Mouse (Mus musculus) brain, embryonic 14.5 days (tissue): ENCODE results near the gene Il10rb.

Source experiments
- CTCF ChIP-seq: fragments of 200-500 bp; IDR thresholded peaks from 2 replicates; pipeline ENCODE4 v1.5.1; 2012; ENCODE audit warnings: inconsistent platforms, mild to moderate bottlenecking, moderate library complexity, borderline replicate concordance; ENCODE audit not compliant: insufficient read depth, insufficient read length; ENCODE audit errors: extremely low read depth
- POLR2A ChIP-seq: fragments of 200-500 bp; IDR thresholded peaks from 2 replicates; pipeline ENCODE4 v1.6.1; 2012; ENCODE audit warnings: mild to moderate bottlenecking, inconsistent platforms, borderline replicate concordance; ENCODE audit not compliant: poor library complexity, insufficient read depth, insufficient read length, severe bottlenecking; ENCODE audit errors: extremely low read depth

DNA sequence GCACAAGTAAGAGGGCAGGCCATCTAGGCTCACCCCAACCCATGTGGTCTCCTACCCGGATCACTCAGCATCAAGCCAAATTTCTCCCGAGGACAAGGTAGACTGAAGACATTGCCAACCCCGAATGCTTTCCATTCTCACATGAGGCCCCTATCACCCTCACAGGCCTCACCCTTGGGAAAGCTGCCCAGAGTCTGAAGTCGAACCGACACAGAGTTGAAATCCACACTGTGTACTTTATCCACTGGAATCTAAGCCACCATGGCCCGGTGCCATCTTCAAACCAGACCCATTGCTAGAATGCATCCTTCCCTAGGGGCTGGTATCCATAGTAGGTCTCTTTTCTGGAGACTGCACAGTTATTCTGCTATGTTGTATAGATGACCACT is 41.5 kb downstream of the Il10rb start:
- TF ChIP-seq POLR2A (no peak), CTCF (no peak)
